Mouse (Mus musculus) adrenal gland, adult (tissue): ENCODE data around the gene Gm44596.

Experiments
- DNase-seq, 2 experiments: peaks; one replicate each; pipeline ENCODE4 v3.0.0; 2022 to 2023; ENCODE audit warnings: low spot score in 1 of 2; ENCODE audit not compliant: inconsistent age in 2 of 2

Gene Gm44596

DNA sequence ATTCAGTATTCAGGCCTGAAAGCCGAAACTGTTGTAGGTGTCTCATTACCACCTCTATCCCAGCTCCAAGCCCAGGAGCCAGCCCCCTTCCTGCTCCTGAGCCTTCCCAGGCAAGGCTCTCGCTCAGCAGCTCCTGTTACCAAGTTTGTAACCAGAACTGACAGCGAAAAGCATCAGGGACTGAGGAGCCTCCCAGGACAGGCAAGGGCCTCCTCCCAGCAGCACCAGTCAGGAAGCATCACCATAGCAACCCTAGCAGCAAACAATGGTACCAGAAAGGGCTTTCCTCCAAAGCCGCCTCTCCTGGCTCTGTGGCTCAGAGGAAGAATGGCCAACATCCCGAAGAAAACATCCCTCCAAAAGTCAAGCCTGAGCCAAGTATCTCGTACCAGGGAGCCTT lies at the start of gene Gm44596, which contains the start of gene Tex52:
Gene Gm44596 (plus strand): TSS at position 312 of the 400 bp plus-strand sequence.
Gene Tex52 (plus strand): TSS at position 265 of the 400 bp plus-strand sequence.
- DNase-seq = peak in 1 of 2 experiments; percentile 28

DNA sequence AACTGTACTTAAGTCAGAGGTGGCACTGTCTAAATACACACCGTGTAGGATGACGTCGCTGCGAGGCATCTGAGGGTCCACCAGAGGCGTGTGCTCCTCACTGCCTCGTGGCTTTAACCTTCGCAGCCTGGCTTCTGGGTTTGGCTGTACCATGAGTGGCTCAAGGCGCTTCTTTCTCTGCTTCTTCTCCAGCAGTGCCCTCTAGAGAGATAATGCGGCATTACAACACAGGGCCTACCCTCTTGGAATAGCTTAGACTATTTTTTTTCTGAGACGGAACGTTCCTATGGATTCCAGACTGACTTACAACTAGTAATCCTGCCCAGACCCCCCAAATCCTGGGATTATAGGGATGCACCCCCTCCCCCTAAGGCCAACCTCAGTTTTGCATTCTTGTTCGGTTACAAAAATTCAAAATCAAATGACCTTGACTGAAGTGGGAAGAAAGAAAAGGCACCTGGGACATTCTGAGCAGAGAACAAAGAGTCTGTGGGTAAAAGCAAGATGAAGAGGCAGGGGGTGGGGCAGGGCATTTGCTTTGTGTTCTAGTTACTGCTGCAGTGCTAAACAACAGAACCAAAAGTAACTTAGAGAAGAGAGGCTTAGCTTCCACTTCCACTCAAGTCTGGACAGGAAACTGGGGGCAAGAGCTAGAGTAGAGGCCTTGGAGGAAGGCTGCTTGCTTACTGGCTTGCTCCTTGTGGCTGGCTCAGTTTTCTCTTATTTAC lies 40.7 kb upstream of the Gm44596 start:
- peak; percentile 59 to 87 for DNase-seq

- no peak for DNase-seq
Observed at GRCm38 (mm10) chr6:128337467-128337866, 37.8 kb upstream of the Gm44596 start.

DNA sequence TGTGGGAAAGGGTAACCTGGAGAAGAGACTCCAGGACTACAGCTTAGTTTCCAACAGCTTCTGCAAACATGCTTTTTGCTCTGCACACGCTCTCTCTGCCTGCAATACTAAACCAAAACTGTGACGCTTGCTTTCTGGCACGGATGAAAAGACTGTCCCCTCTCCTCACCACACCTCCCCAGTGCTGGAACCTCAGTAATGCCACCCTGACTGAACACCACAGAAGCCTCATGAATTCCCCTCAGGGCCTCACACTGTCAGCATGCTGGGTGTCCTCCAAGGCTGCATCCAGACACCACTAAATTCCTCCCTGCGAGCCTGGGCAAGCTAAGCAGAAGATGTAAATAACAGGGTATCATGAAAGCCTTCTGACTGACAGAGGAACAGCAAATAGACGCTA lies 36.4 kb upstream of the Gm44596 start:
- no peak for DNase-seq

DNA sequence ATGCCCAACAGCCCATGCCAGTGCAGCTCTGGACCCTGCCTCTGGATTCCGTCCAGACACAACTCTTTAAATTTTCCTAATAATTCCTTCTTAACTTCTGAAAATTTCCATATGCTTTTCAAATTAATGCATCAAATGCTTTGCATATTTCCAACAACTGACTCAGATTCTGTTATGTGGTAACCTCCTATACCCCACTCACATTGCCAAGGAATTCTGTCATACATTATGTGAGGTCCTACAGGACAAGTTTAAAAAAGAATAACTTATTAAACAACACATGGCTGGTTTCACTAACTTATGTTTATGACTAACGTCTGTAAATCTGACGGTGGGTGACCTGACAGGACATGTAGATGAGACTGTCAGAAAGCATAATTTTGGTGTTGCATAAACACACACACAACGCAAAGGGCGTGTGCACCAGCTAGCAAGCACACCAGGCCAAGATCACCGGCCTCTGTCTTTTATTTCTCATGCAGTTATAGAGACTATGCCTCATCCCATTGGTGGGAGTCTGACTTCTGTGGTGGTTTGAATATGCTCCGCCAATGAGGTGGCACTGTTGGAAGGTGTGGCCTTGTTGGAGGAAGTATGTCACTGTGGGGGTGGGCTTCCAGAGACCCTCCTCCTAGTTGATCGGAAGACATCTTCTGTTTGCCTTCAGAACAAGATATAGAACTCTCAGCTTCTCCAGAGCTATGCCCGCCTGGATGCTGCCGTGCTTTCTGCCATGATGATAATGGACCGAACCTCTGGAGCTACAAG lies 33.2 kb upstream of the Gm44596 start:
- DNase-seq = no peak

- DNase-seq = peak; percentile 33 to 71
Observed at GRCm38 (mm10) chr6:128345623-128346022, 29.7 kb upstream of the Gm44596 start.

DNA sequence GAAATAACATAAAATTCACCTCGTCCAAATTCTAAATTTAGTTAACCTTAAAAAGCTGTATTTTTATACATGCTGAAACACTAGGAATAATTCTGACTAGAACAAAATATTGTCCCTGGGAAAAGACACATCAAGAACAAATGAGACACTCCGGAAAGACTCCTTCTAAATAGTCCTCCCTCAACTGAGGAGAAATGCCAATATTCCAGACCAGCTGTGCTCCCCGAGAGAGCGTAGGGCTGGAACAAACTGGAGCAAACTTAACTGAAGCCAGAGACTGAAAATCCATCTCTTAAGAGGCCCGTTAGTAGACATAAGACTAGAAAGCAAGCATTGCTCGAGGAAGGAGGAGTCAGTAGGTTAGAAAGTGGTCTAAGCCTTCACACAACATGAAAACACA lies 28.5 kb upstream of the Gm44596 start:
- no peak for DNase-seq

- no peak for DNase-seq
Observed at GRCm38 (mm10) chr6:128349711-128350110, 25.6 kb upstream of the Gm44596 start.

DNA sequence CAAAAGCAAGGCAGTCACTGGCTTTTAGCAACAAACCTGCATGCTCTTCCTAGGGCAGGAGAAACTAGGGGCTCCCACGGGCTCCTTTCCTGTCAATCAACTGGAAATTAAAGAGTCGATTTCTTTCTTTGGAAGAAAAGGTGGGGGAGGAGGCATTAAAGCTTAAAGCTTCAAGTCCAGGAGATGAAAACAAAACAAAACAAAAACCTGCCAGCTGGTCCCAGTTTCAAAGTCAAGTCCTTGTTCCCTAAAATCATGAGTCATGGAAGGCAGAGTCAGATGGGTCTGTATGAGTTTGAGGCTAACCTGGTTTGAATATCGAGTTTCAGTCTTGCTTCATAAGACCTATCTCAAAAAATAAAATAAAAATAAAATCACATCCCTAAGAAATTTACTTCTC lies 21.2 kb upstream of the Gm44596 start:
- peak in 1 of 2 experiments; percentile 65 for DNase-seq

DNA sequence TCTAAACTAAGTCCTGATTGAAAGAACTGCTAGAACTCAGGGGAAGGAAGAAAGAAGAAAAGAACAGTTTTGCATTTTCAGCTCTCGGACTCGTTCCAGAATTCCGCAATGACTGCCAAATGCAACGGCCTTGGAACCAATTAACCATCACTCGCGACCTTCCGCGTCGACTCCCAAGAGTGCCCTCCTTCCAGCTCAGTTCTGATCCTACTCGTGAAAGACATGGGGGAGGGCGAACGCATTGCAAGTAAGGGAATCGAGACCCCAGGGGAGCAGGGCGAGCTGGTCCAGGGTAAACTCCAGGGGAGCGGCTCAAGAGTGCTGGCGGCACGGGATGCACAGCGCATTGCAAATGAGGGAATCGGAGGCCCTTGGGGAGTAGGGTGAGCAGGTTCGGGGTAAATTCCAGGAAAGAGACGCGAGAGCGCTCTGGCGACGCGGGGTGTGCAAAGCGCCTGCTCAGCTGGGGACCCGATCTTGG lies 20.1 kb upstream of the Gm44596 start:
- peak; percentile 78 to 94 for DNase-seq

DNA sequence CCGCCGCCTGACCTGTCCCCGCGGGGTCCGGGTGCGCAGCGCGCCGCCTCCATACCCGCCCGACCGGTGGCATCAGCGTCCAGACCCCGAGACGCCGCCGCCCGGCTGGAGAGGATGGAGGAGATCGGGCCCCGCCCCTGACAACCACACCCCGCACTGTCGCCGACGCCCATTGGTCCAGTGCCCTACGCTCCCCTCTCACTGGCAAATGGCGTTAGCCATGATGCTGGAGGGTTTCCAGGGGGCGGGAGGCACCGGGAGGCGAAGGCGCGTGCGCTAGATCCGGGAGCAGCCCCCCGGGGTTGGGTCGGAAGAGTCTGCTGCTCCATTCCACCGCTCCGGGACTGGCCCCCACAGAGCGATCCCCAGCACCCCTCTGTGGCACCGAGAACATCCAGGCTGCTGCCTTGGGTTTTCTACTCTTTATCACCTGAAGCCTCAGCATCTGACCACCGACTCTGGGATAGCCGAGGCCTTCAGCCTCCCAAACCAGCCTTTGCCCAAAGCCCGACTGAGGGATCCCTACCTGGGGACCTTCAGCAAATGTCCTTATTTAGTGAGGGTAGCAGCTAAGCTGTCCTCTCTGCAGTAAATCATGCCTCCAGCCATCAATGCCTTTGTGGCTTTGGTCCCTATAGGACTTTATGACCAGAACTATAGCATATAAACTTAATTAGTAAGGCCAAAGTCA lies 19.4 kb upstream of the Gm44596 start, which contains the start of gene Tulp3:
Gene Tulp3 (minus strand): TSS at position 126 of the 691 bp plus-strand sequence.
- DNase-seq = peak; percentile 97 to 98

- DNase-seq = peak; percentile 70 to 92
Observed at GRCm38 (mm10) chr6:128358999-128359398, 16.3 kb upstream of the Gm44596 start.

GRCm38 (mm10) chr6:128361901-128362300 lies 13.4 kb upstream of the Gm44596 start:
- no peak for DNase-seq

- peak; percentile 89 to 95 for DNase-seq
Observed at GRCm38 (mm10) chr6:128362381-128363006, 12.8 kb upstream of the Gm44596 start, which contains the start of the genes Rhno1 and Foxm1. Rhno1 (minus strand) TSS chr6:128362911. Foxm1 (plus strand) TSS chr6:128362967.

DNA sequence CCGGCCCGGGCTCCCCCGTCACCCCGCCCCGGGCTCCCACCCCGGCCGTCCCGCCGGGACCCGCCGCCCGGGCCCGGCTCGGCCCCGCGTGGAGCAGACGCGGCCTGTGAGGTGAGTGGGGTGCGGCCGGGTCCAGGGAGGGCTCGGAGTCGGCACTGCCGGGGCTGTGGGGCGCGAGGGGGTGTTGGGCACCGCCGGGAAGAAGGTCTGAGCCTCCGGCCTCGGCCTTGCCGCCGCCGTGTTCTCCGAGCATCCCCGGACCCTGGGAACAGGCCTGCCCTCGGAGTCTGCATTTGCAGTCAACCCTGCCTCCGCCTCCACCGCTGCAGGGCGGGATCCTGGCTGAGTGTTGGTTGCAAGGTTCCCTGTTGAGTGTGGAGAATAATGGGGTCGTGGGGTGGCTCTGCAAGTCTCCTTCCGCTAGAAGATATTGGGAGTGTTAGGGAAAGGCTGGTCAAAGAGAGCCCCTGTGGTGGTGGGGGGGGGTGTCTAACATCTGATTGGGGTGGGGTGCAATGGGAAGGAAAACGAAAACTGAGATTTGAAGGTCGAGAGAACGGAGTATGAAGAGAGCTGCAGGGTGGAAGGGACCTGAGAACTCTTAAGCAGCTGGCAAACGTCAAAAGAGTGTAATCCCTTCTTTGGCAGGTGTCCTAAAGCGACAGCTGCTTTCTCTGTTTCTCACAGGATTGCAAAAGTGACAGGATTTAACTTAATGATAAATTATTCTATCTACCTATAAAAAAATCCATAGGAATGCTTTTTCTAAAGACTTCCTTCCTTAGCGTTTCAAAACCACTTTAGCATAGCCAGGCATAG lies 12.1 kb upstream of the Gm44596 start:
- DNase-seq = no peak

DNA sequence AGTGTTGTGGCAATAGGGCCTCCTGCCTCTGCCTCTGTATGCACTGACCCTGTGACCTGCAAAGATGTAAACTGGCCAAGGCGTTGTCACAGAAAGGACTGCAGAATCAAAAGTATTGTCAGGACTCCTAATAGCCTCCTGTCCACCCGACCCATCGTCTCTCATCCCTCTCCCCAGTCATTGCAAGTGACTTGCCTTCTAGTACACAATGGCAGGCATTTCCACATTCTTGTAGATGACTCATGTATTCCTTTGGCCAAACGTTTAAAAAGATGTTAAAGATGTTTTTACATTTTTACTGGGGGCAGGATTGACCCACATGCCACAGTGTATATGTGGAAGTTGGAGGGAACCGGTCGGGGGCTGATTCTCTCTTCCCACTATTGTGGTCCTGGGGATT lies 10.6 kb upstream of the Gm44596 start:
- DNase-seq = no peak

DNA sequence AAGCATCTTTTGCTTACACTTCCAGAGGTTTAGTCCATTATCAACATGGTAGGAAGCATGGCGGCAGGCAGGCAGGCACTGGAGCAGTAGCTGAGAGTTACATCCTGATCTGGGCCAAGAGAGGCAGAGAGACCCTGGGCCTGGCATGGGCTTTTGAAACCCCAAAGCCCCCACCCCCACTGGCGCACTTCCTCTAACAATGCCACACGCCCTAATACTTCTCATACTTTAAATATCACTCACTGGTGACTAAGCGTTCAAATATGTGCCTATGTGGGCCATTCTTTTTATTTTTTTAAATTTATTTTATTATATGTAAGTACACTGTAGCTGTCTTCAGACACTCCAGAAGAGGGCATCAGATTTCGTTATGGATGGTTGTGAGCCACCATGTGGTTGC lies 8.8 kb upstream of the Gm44596 start:
- DNase-seq = no peak

GRCm38 (mm10) chr6:128370040-128370439 lies 5.3 kb upstream of the Gm44596 start:
- DNase-seq = peak in 1 of 2 experiments; percentile 37

- DNase-seq = no peak
Observed at GRCm38 (mm10) chr6:128376371-128377085, 1.2 kb downstream of the Gm44596 start.
